Mouse (Mus musculus) thymus, postnatal 0 days (tissue): ENCODE data around the gene Cyp1a1. TPM values are rescaled to one million over a fixed set of nuclear protein-coding genes. Genes with fewer than 3 reads are reported as not detected.

Source experiments
- polyA plus RNA-seq: library from polyadenylated mRNA; unstranded; fragments of >200 nt; fragmentation: Nextera tagmentation; extraction: Ambion mirVana; gene quantifications from 2 replicates; pipeline ENCODE4 v1.2.1, GENCODE M21; 2015

The Cyp1a1 gene
- polyA plus RNA-seq, 1 experiment from 2014 or later: 0.05 TPM

Other genes starting within 250 kb of the Cyp1a1 start
- gene Ppcdc, start 247.8 kb upstream of the Cyp1a1 start, polyA plus RNA-seq: 50.9 and 62.5 TPM in 2 replicates
- gene Scamp5, start 219.9 kb upstream of the Cyp1a1 start, polyA plus RNA-seq: 3.1 and 3.5 TPM in 2 replicates
- 0.60 and 0.85 TPM in 2 replicates for gene Rpp25, start 183.9 kb upstream of the Cyp1a1 start, polyA plus RNA-seq
- gene Cox5a, start 166.7 kb upstream of the Cyp1a1 start, polyA plus RNA-seq: 862 and 907 TPM in 2 replicates
- 15.5 and 17.7 TPM in 2 replicates for gene Fam219b, start 150.4 kb upstream of the Cyp1a1 start, polyA plus RNA-seq
- 20.9 and 21.6 TPM in 2 replicates for gene Mpi, start 135.2 kb upstream of the Cyp1a1 start, polyA plus RNA-seq
- gene Scamp2, start 127.0 kb upstream of the Cyp1a1 start, polyA plus RNA-seq: 58.4 and 65.2 TPM in 2 replicates
- 11.1 and 13.9 TPM in 2 replicates for gene Ulk3, start 98.5 kb upstream of the Cyp1a1 start, polyA plus RNA-seq
- 0.18 TPM in 1 of 2 replicates, not detected in the other for gene Cplx3, start 81.6 kb upstream of the Cyp1a1 start, polyA plus RNA-seq
- 0.16 TPM in 1 of 2 replicates, not detected in the other for gene Lman1l, start 67.2 kb upstream of the Cyp1a1 start, polyA plus RNA-seq
- gene Csk, start 34.3 kb upstream of the Cyp1a1 start, polyA plus RNA-seq: 94.7 and 98.5 TPM in 2 replicates
- 0.37 and 1.1 TPM in 2 replicates for gene Cyp1a2, start 4.2 kb upstream of the Cyp1a1 start, polyA plus RNA-seq
- gene Edc3, start 20.6 kb downstream of the Cyp1a1 start, polyA plus RNA-seq: 38.2 and 39.4 TPM in 2 replicates
- gene Clk3, start 77.9 kb downstream of the Cyp1a1 start, polyA plus RNA-seq: 211 and 221 TPM in 2 replicates
- gene Arid3b, start 148.9 kb downstream of the Cyp1a1 start, polyA plus RNA-seq: 26.2 and 27.3 TPM in 2 replicates
- gene Ubl7, start 223.1 kb downstream of the Cyp1a1 start, polyA plus RNA-seq: 125 and 133 TPM in 2 replicates